Mouse (Mus musculus): ENCODE results near the gene Cdkl1.

Cdkl1 gene

GRCm38 (mm10) chr12:69744138-69744537, 46.9 kb downstream of the Cdkl1 start:
- DNase-seq: no peak

DNA sequence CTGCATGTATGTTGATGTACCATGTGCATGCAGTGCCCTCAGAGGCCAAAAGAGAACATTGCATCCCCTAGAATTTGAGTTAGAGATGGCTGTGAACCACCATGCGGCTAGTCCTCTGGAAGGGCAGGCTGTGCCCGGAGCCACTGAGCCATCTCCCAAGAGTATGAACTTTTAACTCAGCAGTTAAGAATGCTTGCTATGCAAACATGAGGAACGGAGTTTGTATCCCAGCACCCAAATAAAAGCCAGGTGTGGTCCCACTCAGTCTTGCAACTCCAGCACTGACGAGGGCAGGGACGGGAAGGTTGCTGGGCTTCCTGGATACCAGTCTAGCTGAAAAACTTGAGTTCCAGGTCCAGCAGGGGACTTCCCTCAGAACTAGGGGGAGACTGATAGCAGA, 49.1 kb downstream of the Cdkl1 start:
- no peak for DNase-seq

DNA sequence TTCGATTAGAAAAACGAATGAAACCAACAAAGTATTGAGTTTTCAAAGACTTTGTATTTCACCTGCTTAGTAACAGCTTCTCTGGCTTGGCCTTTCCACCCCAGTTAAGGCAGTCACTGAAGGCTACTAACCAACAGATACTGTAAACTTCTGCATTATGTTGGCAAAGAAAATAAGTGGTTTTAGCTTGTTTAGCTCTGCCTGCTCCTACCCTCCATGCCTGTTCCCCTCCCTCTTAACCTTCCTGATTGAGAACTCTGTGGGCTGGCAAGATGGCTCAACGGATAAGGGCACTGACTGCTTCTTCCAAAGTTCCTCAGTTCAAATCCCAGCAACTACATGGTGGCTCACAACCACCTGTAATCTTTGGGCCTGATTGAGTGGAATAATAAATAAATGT, 57.1 kb downstream of the Cdkl1 start:
- DNase-seq: no peak

DNA sequence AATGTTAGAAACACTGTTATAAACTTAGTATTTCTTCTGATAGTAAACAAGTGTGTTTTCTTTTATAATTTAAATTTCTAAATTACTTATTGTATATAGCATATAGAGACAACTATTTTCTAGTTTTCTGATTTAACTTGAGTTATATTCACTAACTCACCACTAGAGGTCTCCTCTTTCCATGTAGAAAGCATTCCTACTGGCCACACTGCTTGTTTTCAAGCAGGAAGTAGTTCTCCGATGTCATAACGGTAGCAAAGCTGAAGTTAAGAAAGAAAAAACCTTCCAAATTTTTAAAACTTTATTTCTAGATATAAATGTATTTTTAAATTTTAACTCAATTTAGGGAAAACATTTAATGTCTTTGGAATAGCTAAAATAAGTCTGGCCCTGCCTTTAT, 57.5 kb downstream of the Cdkl1 start:
- no peak for DNase-seq

- DNase-seq: no peak
Measured at GRCm38 (mm10) chr12:69732221-69732620, 58.8 kb downstream of the Cdkl1 start.

GRCm38 (mm10) chr12:69730306-69730705, 60.8 kb downstream of the Cdkl1 start:
- DNase-seq: no peak

- no peak for DNase-seq
Measured at GRCm38 (mm10) chr12:69729246-69729645, 61.8 kb downstream of the Cdkl1 start.

DNA sequence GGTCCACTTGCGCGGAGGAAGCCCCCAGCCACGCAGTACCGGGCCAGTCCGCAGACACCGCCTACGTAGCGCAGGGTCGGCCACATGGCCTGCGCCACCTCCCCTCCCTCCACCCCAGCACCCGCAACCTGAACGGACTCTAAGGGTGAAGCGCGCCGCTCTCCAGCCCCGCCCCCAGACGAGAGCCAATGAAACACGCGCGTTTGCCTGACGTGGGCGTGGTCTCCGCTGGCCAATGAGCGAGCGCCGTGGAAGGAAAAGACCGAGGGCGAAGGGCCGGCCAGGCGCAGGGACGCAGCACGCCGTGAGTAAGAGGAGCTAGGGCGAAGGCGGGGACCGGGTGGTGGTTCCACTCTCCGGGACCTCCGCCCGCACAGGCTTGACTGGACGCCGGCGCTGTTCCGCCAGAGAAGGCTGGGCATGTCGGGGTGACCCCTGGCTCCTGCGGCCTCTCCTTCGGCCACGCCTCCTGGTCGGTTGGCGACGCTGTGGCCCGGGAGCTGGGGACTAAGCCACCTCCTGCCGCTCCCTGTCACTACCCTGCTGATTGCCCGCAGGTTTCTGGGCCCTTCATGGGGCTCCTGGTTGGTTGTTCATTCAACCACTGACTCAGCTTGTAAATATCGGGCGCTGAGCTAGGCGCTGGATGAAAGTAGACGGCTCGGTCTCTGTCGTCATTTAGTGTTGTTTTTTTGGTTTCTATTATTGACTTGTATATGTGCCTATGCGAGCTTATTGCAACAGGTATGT, 66.2 kb downstream of the Cdkl1 start, which contains the start of the genes L2hgdh and Atp5s:
TSS of gene L2hgdh (minus strand) at position 163 of the 750 bp plus-strand sequence.
TSS of gene Atp5s (plus strand) at position 240 of the 750 bp plus-strand sequence.
- DNase-seq: peak; percentile 96

GRCm38 (mm10) chr12:69724018-69724710, 66.9 kb downstream of the Cdkl1 start:
- DNase-seq: no peak

GRCm38 (mm10) chr12:69723376-69723775, 67.7 kb downstream of the Cdkl1 start:
- no peak for DNase-seq

- no peak for DNase-seq
Measured at GRCm38 (mm10) chr12:69722857-69723256, 68.2 kb downstream of the Cdkl1 start.

- DNase-seq: no peak
Measured at GRCm38 (mm10) chr12:69713628-69714027, 77.4 kb downstream of the Cdkl1 start.

- no peak for DNase-seq
Measured at GRCm38 (mm10) chr12:69704799-69705458, 86.1 kb downstream of the Cdkl1 start.

DNA sequence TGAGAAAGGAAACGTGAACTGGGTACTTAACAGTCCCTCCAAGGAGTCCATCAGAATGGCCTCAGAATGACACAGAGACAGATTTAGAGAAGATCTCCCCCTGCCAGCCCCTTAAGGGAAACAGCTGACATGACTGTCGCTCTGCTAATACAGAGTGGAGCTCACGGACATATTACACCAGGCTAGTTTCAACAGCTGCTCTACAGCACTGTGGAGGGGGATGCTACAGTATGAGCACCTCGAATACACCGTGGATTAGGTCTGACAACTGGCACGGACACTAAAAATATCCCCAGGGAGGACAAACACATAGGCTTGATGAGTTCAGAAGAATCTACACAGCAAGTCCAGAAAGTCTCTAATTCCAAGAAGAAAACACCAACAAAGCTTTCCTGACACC, 92.7 kb downstream of the Cdkl1 start:
- DNase-seq: no peak
